Mouse (Mus musculus) limb, embryonic 13.5 days (tissue): ENCODE measurements at regions not wholly inside any gene's neighbourhood (a gene's known extent, or its start where the extent isn't known, plus 50 kb on each side); places are given as distances from the start of the nearest gene placed in this dataset.

ENCODE experiments used
- ATAC-seq: fragments of 200-750 bp; cut with Nextera tagmentation; 2 replicates; pipeline ENCODE4 v1.8.0; 2017; ENCODE audit warnings: low read depth, moderate number of reproducible peaks, moderate TSS enrichment; ENCODE audit not compliant: low FRiP score
- H3K27ac ChIP-seq: fragments of 300-500 bp; sonication (generic); 2 replicates; pipeline ENCODE4 v1.5.1; 2015; ENCODE audit warnings: inconsistent platforms, mild to moderate bottlenecking, moderate library complexity
- H3K27me3 ChIP-seq: fragments of 300-500 bp; sonication (generic); 2 replicates; pipeline ENCODE4 v1.6.1; 2015; ENCODE audit warnings: mild to moderate bottlenecking, inconsistent platforms
- H3K36me3 ChIP-seq: fragments of 300-500 bp; sonication (generic); 2 replicates; pipeline ENCODE4 v1.6.1; 2015; ENCODE audit warnings: inconsistent platforms, mild to moderate bottlenecking, moderate library complexity
- H3K4me1 ChIP-seq: fragments of 300-500 bp; sonication (generic); 2 replicates; pipeline ENCODE4 v1.6.1; 2015; ENCODE audit warnings: inconsistent platforms
- H3K4me2 ChIP-seq: fragments of 300-500 bp; sonication (generic); replicated peaks from 2 replicates; pipeline ENCODE4 v1.6.1; 2015; ENCODE audit warnings: inconsistent platforms, mild to moderate bottlenecking, moderate library complexity
- H3K4me3 ChIP-seq: fragments of 300-500 bp; sonication (generic); 2 replicates; pipeline ENCODE4 v1.5.1; 2015; ENCODE audit warnings: moderate library complexity, mild to moderate bottlenecking, inconsistent platforms
- H3K9ac ChIP-seq: fragments of 300-500 bp; sonication (generic); 2 replicates; pipeline ENCODE4 v1.6.1; 2015; ENCODE audit warnings: mild to moderate bottlenecking, inconsistent platforms
- H3K9me3 ChIP-seq: fragments of 300-500 bp; sonication (generic); 2 replicates; pipeline ENCODE4 v1.6.1; 2016; ENCODE audit warnings: inconsistent platforms
- WGBS: fragments of 180-500 bp; shearing (Covaris S2); methylation state at CpG from one replicate; pipeline ENCODE4 v1.1.7; 2015; 5-methylcytosine and 5-hydroxymethylcytosine counted together

DNA sequence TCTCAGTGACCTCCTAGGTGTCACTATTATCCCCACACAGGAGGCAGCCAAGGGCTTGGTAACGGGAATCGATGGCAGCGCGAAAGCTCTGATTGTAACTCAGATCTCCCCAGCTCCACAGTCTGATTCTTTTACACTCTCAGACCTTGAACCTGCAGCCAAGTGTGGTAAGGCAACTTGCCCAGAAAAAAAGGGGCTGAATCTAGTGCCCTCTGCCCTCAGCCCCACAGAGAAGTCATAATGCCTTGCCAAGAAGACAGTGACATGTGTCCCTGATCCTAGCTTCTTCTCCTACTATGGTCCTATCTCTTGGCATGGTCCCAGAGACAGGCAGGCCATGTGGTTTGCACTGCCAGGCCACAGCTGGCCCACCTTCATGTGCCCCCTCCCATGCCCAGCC is 68.6 kb upstream of the Pja1 start:
- H3K27ac ChIP-seq, result no peak overlapping the region
- ATAC-seq, result no peak
- WGBS, result 84% methylated on average over 4 of the region's 4 CpGs

DNA sequence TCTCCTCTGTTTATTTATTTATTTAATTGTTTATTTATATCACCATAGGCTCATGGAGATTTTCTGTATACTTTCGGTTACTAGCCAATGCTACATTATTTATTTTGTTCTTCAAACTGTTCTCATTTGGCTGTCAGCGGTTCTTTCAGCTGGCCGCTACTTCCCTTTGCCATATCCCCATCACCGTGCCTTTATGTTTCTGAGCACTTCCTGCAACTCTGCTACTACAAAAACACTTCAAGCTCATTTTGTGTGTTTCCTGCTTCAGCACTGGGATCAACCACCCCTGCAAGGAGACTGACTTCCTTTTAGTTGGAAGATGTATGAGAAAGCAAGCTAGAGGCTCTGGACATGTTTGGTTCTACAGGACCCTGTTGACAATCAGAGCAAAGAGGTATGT is 66.7 kb upstream of the Pja1 start:
- ATAC-seq, result no peak
- Histone ChIP-seq H3K27ac (no peak overlapping the region), H3K4me1 (no peaks in the 10 kb centered on the region), H3K4me3 (no peak overlapping the region), H3K9me3 (no peaks in the 10 kb centered on the region), H3K36me3 (no peaks in the 10 kb centered on the region), H3K9ac (no peak overlapping the region), H3K4me2 (no peak overlapping the region), H3K27me3 (peaks cover 47% of the 10 kb centered on the region)
- 83% methylated on average over 4 of the region's 4 CpGs for WGBS

More for the DNA sequence above, 68.6 kb upstream of the Pja1 start:
- peaks cover 37% of the 10 kb centered on the region for H3K27me3 ChIP-seq
- H3K36me3 ChIP-seq, result no peaks in the 10 kb centered on the region
- H3K4me2 ChIP-seq, result no peak overlapping the region
- H3K9ac ChIP-seq, result no peak overlapping the region
- H3K9me3 ChIP-seq, result no peaks in the 10 kb centered on the region
- no peaks in the 10 kb centered on the region for H3K4me1 ChIP-seq
- no peak overlapping the region for H3K4me3 ChIP-seq

DNA sequence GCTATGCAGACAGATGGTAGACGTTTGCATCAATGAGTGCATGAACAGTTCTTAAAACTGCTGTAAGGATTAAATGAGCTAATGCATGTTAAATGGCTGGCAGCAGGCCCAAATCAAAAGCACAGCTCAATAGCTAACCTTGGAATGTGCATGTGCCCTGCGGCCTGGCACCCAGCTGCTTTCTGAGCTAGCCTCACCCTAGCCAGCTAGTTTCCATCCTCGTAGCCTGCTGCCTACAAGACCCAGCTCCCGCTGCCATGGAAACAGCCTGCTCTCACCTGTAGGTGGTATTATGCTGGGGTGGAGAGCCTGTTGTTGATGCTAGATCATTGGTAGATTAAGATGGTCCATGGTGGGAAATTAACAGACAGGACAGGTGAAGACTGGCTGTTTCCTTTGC is 63.8 kb upstream of the Pja1 start:
- no peak for ATAC-seq
- 44% methylated on average over 4 of the region's 4 CpGs for WGBS
- H3K9me3 ChIP-seq, result no peaks in the 10 kb centered on the region
- H3K4me2 ChIP-seq, result no peak overlapping the region
- H3K36me3 ChIP-seq, result no peaks in the 10 kb centered on the region
- H3K27ac ChIP-seq, result 0 out of 2 replicates have a peak overlapping the region, but pooled peaks have one; percentile 22
- peaks cover 62% of the 10 kb centered on the region for H3K27me3 ChIP-seq
- no peak overlapping the region for H3K9ac ChIP-seq
- H3K4me3 ChIP-seq, result no peak overlapping the region
- no peaks in the 10 kb centered on the region for H3K4me1 ChIP-seq

DNA sequence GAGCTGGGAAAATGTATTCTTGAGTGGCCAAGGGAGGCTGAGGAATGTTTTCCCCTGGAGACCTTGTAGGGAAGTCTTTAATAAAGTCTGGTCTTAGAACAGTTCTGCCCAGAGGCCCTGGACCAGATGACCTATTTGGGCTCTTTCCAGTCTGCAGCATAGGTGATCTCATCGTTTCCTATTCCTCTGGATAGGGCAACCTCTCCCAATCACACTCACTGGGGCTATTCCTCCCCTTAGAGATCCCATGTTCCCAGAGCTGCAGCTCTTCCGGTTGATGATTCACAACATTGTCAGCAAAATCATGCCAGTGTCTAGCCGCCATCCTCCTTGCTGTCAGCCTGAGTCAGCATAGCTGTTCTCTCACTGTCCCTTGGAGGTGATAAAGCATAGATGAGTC is 60.1 kb upstream of the Pja1 start:
- Histone ChIP-seq H3K4me2 (no peak overlapping the region), H3K27ac (no peak overlapping the region), H3K9me3 (no peaks in the 10 kb centered on the region), H3K36me3 (no peaks in the 10 kb centered on the region), H3K9ac (no peak overlapping the region), H3K27me3 (peaks cover 68% of the 10 kb centered on the region; the same call in 1 of the 2 replicates), H3K4me3 (no peak overlapping the region), H3K4me1 (no peaks in the 10 kb centered on the region)
- no peak for ATAC-seq
- 70% methylated on average over 3 of the region's 3 CpGs for WGBS

DNA sequence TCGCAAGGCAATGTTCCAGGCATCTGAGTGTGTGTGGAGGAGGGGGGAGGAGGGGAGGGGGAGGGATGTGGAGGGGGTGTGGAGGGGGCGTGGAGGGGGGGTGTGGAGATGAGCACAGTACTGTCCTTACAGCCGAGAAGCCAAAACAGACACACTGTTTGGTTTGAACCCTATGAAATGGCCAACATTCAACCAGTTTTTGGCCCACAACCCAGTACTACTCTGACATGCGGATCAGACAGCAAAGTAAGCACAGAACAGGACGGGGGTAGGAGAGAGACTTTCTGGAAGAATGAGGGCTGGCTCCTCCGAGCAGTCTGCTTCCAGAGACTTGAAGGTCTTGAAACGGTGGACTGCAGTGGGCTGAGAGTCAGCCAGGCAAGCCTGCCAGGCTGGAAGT is 59.4 kb upstream of the Pja1 start:
- H3K4me2 ChIP-seq, result no peak overlapping the region
- no peaks in the 10 kb centered on the region for H3K36me3 ChIP-seq
- WGBS, result 74% methylated on average over 7 of the region's 7 CpGs
- no peak overlapping the region for H3K4me3 ChIP-seq
- H3K4me1 ChIP-seq, result no peaks in the 10 kb centered on the region
- ATAC-seq, result no peak
- no peak overlapping the region for H3K9ac ChIP-seq
- H3K27me3 ChIP-seq, result peaks cover 69% of the 10 kb centered on the region; the same call in 1 of the 2 replicates
- no peaks in the 10 kb centered on the region for H3K9me3 ChIP-seq
- H3K27ac ChIP-seq, result no peak overlapping the region

DNA sequence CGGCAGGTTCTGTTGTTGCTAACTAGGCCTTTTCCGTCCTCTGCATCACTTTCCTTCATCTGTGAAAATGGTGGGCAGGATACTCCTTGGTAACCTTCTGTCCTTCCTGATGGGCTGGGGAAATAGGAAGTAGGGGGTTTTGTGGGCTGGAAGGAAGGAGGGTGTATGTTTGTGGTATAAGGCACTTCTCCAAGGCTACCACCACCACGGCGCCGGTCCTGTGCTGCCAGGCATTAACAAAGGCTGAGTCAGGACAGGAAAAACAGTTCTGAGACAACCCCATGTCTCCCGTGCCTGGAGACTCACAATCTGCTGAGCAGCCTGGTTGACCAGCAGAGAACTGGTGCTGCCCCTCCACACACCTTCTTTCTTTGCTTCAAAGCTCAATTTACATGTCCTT is 52.2 kb upstream of the Pja1 start:
- Histone ChIP-seq H3K9me3 (no peaks in the 10 kb centered on the region), H3K4me3 (no peak overlapping the region), H3K4me2 (no peak overlapping the region), H3K4me1 (peaks cover 3% of the 10 kb centered on the region; the same call in 1 of the 2 replicates), H3K27ac (no peak overlapping the region), H3K9ac (no peak overlapping the region), H3K27me3 (peaks cover 75% of the 10 kb centered on the region), H3K36me3 (no peaks in the 10 kb centered on the region)
- 36% methylated on average over 6 of the region's 6 CpGs for WGBS
- no peak for ATAC-seq

DNA sequence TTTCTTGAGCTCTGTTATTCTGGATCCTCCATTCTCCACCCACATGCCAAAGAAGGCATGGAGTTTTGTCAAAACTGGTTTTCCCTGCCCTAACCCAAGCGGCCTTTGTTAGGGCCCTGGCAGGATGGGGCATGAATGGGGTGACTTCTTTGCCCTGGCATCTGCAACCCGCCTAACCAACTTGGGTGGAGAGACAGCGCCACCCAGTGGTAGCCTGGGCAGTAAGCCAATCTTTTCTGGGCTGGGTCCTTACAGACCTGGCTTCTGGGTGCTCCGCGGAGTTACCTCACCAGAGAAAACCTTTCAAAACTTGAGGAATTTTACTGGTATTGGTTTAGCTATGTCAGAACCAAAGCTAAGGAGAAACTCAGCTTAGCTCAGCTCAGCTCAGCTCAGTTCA is 51.8 kb upstream of the Pja1 start:
- H3K27me3 ChIP-seq, result peaks cover 76% of the 10 kb centered on the region
- H3K9me3 ChIP-seq, result no peaks in the 10 kb centered on the region
- no peaks in the 10 kb centered on the region for H3K36me3 ChIP-seq
- WGBS, result 14% methylated on average over 5 of the region's 5 CpGs
- no peak overlapping the region for H3K9ac ChIP-seq
- ATAC-seq, result no peak
- no peak overlapping the region for H3K27ac ChIP-seq
- H3K4me1 ChIP-seq, result peaks cover 7% of the 10 kb centered on the region; the same call in 1 of the 2 replicates
- H3K4me2 ChIP-seq, result no peak overlapping the region
- no peak overlapping the region for H3K4me3 ChIP-seq

DNA sequence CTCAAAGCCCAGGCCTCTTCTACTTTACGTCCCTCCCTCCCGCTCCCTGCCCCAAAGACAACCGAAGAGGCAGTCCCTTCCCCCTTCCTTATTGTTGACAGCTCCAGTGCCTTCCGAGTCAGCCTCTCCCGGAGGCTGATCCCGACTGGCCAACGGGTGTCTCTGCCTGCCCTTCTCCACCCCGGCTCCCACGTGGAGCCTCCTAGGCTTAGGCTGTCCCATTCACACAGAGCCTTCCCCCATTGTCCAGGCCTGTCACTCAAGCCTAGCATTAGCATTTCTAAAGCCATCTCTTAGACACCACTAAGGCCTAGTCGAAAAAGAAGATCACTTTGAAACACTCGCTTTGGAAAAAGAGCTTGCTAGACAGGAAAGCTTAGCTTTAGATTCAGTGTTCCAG is 51.2 kb upstream of the Pja1 start:
- Histone ChIP-seq H3K4me3 (no peak overlapping the region), H3K4me2 (no peak overlapping the region), H3K4me1 (peaks cover 10% of the 10 kb centered on the region; the same call in 1 of the 2 replicates), H3K9me3 (no peaks in the 10 kb centered on the region), H3K9ac (no peak overlapping the region), H3K27me3 (peaks cover 75% of the 10 kb centered on the region), H3K36me3 (no peaks in the 10 kb centered on the region), H3K27ac (no peak overlapping the region)
- no peak for ATAC-seq
- WGBS, result 48% methylated on average over 11 of the region's 11 CpGs

DNA sequence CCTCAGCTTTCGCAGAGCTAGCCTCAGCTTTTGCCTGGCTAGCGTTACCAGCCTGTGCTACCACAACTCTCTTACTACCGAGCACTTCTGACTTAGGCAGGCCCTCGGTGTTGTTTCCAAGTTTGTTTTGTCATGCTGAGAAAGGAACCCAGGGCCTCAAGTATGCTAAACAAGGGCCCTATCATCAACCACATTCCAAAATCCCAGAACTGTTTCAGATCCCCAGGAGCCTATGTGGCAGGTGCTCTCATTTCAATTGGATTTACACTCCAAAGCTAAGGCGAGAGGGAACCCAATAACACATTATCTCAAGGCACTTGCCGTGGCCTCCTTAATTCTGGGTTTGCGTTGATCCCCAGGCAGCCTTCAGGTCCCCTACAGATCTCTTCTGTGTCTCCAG is 50.8 kb upstream of the Pja1 start:
- Histone ChIP-seq H3K36me3 (no peaks in the 10 kb centered on the region), H3K27me3 (peaks cover 78% of the 10 kb centered on the region), H3K4me2 (no peak overlapping the region), H3K27ac (no peak overlapping the region), H3K9ac (no peak overlapping the region), H3K4me3 (no peak overlapping the region), H3K4me1 (peaks cover 10% of the 10 kb centered on the region; the same call in 1 of the 2 replicates), H3K9me3 (no peaks in the 10 kb centered on the region)
- 51% methylated on average over 7 of the region's 7 CpGs for WGBS
- no peak for ATAC-seq
